Mouse (Mus musculus) G1E (cell line): ENCODE measurements around the gene Ifnlr1.

Source experiments
- CTCF ChIP-seq: IDR thresholded peaks from 2 replicates; pipeline ENCODE4 v1.5.1; 2012; ENCODE audit warnings: low read depth, low read length, inconsistent platforms, mixed read lengths
- GATA1 ChIP-seq: IDR thresholded peaks from 2 replicates; pipeline ENCODE4 v1.6.1; 2012; ENCODE audit warnings: borderline replicate concordance, low read length, inconsistent platforms, mixed read lengths
- GATA2 ChIP-seq: IDR thresholded peaks from 2 replicates; pipeline ENCODE4 v1.6.1; 2012; ENCODE audit warnings: low read depth, low read length, inconsistent platforms, borderline replicate concordance
- POLR2AphosphoS5 ChIP-seq: IDR thresholded peaks from 2 replicates; pipeline ENCODE4 v1.6.1; 2012; ENCODE audit warnings: low read depth, low read length, inconsistent platforms; ENCODE audit not compliant: insufficient replicate concordance
- TAL1 ChIP-seq: conservative IDR thresholded peaks from 2 replicates; pipeline ENCODE4 v1.6.1; 2012; ENCODE audit warnings: low read depth, low read length, inconsistent platforms, mixed read lengths

DNA sequence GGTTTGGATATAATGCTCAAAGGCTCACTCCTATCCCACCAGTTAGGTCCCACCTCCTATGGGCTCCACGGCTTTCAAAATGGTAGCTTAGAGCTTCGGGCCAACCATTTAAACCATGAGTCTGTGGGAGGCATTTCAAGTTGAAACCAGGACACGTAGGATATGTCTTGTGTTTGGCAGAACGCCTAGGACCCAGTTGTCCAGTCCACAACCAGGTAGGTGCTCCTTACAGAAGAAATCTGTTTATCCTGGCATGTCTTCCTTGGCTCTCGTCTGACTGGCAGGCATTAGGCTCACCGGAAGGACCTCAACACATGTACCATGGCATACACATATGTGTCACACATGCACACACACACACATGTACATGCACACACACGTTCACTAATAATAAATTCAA lies 3.7 kb downstream of the Ifnlr1 start:
- TF ChIP-seq CTCF: no peak
- TF ChIP-seq POLR2AphosphoS5: no peak
- TF ChIP-seq GATA1: no peak
- no peak for TF ChIP-seq TAL1
- no peak for TF ChIP-seq GATA2
